Mouse (Mus musculus) liver, embryonic 11.5 days (tissue): ENCODE data around the gene Sdhaf4. TPM values are rescaled to one million over a fixed set of nuclear protein-coding genes. Genes with fewer than 3 reads are reported as not detected.

Experiments used
- ATAC-seq: fragments of 200-750 bp; cut with Nextera tagmentation; replicated peaks from 2 replicates; pipeline ENCODE4 v1.8.0; 2017; ENCODE audit warnings: moderate number of reproducible peaks, mild to moderate bottlenecking, moderate TSS enrichment, moderate library complexity; ENCODE audit not compliant: low FRiP score
- DNase-seq: peaks from one replicate; pipeline ENCODE4 v3.0.0-alpha.2; 2017; ENCODE audit warnings: low spot score
- H3K27ac ChIP-seq: fragments of 300-500 bp; sonication (generic); 2 replicates; pipeline ENCODE4 v1.5.1; 2014; ENCODE audit warnings: mild to moderate bottlenecking, low read depth, low read length, control low read depth
- H3K27me3 ChIP-seq: fragments of 300-500 bp; sonication (generic); replicated peaks from 2 replicates; pipeline ENCODE4 v1.6.1; 2014; ENCODE audit warnings: low read length, mixed read lengths; ENCODE audit not compliant: control insufficient read depth, insufficient read depth
- H3K36me3 ChIP-seq: fragments of 300-500 bp; sonication (generic); 2 replicates; pipeline ENCODE4 v1.6.1; 2014; ENCODE audit warnings: mild to moderate bottlenecking, low read length, moderate library complexity, mixed read lengths; ENCODE audit not compliant: control insufficient read depth, insufficient read depth
- H3K4me1 ChIP-seq: fragments of 300-500 bp; sonication (generic); replicated peaks from 2 replicates; pipeline ENCODE4 v1.6.1; 2014; ENCODE audit warnings: low read length, mixed read lengths; ENCODE audit not compliant: control insufficient read depth, insufficient read depth
- H3K4me2 ChIP-seq: fragments of 300-500 bp; sonication (generic); 2 replicates; pipeline ENCODE4 v1.6.1; 2014; ENCODE audit warnings: mild to moderate bottlenecking, control low read depth, moderate library complexity
- H3K4me3 ChIP-seq: fragments of 300-500 bp; sonication (generic); 2 replicates; pipeline ENCODE4 v1.5.1; 2014; ENCODE audit warnings: low read depth, low read length, control low read depth
- H3K9ac ChIP-seq: fragments of 300-500 bp; sonication (generic); 2 replicates; pipeline ENCODE4 v1.6.1; 2014; ENCODE audit warnings: low read depth, low read length, control low read depth
- H3K9me3 ChIP-seq: fragments of 300-500 bp; sonication (generic); 2 replicates; pipeline ENCODE4 v1.6.1; 2016; ENCODE audit warnings: low read length, inconsistent platforms, mixed read lengths; ENCODE audit not compliant: control insufficient read depth
- WGBS: fragments of 180-500 bp; shearing (Covaris S2); extraction: QIAGEN DNeasy Blood & Tissue Kit; methylation state at CpG from one replicate; pipeline ENCODE4 v1.1.7; 2014; 5-methylcytosine and 5-hydroxymethylcytosine counted together
- polyA plus RNA-seq: library from polyadenylated mRNA; unstranded; fragments of >200 nt; fragmentation: Nextera tagmentation; extraction: Ambion mirVana; gene quantifications from 2 replicates; pipeline ENCODE4 v1.2.1, GENCODE M21; 2014

The Sdhaf4 gene
- polyA plus RNA-seq, 1 experiment from 2014 or later = 68.8 TPM

GRCm38 (mm10) chr1:23966226-23966625 lies 39.2 kb downstream of the Sdhaf4 start:
- Histone ChIP-seq H3K4me2 (no peak overlapping the region), H3K4me3 (no peak overlapping the region), H3K36me3 (no peaks in the 10 kb centered on the region), H3K27me3 (no peaks in the 10 kb centered on the region), H3K4me1 (no peaks in the 10 kb centered on the region), H3K9me3 (no peaks in the 10 kb centered on the region), H3K9ac (no peak overlapping the region), H3K27ac (no peak overlapping the region)
- ATAC-seq (peak; percentile 36; the same call in 1 of the 2 replicates), DNase-seq (no peak)
- WGBS = 50% methylated on average over 1 of the region's 1 CpGs

GRCm38 (mm10) chr1:23959415-23959732 lies 46.1 kb downstream of the Sdhaf4 start:
- Histone ChIP-seq H3K4me2 (peak overlapping the region; percentile 53), H3K9me3 (no peaks in the 10 kb centered on the region), H3K27me3 (no peaks in the 10 kb centered on the region), H3K4me3 (peak overlapping the region; percentile 24; the same call in 1 of the 2 replicates), H3K4me1 (no peaks in the 10 kb centered on the region), H3K36me3 (no peaks in the 10 kb centered on the region), H3K27ac (no peak overlapping the region), H3K9ac (no peak overlapping the region)
- WGBS = 21% methylated on average over 6 of the region's 6 CpGs
- ATAC-seq (no peak; the same call in 1 of the 2 replicates), DNase-seq (no peak)

- no peaks in the 10 kb centered on the region for H3K27me3 ChIP-seq
- 13% methylated on average over 13 of the region's 13 CpGs for WGBS
- H3K9ac ChIP-seq = no peak overlapping the region
- no peaks in the 10 kb centered on the region for H3K4me1 ChIP-seq
- H3K4me3 ChIP-seq = peak overlapping the region; percentile 24; the same call in 1 of the 2 replicates
- H3K36me3 ChIP-seq = no peaks in the 10 kb centered on the region
- DNase-seq (peak; percentile 38), ATAC-seq (0 out of 2 replicates have a peak, but pooled peaks have one; percentile 43)
- no peaks in the 10 kb centered on the region for H3K9me3 ChIP-seq
- H3K27ac ChIP-seq = no peak overlapping the region
- H3K4me2 ChIP-seq = peak overlapping the region; percentile 53
Measured at GRCm38 (mm10) chr1:23958668-23959414, 46.6 kb downstream of the Sdhaf4 start.

DNA sequence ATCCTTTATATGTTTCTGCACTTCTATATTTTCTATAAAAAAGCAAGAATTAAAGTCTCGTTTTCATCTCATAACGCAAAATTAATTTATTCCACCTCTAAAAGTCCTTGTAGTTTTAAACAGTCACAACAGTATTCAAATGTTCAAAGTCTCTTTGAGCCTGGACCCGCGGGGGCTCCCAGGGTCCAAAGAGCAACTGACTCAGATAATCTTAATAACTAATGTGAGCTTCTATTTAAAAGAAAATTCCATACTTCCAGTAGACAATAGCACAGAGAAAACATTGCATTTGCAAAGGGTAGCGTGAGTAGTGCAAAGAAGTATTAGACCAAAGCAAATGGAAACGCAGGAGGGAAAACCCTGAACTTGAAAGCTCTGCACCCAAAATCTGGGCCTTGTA lies 47.4 kb downstream of the Sdhaf4 start:
- no peak overlapping the region for H3K4me3 ChIP-seq
- WGBS = 86% methylated on average over 6 of the region's 6 CpGs

GRCm38 (mm10) chr1:23955539-23955938 lies 49.9 kb downstream of the Sdhaf4 start:
- Histone ChIP-seq H3K27me3 (no peaks in the 10 kb centered on the region), H3K9me3 (no peaks in the 10 kb centered on the region), H3K27ac (no peak overlapping the region), H3K4me1 (no peaks in the 10 kb centered on the region), H3K4me3 (no peak overlapping the region), H3K36me3 (no peaks in the 10 kb centered on the region), H3K4me2 (no peak overlapping the region), H3K9ac (no peak overlapping the region)
- DNase-seq (no peak), ATAC-seq (no peak)
- WGBS = 83% methylated on average over 4 of the region's 4 CpGs

More for the DNA sequence above, 47.4 kb downstream of the Sdhaf4 start:
- Histone ChIP-seq H3K36me3 (no peaks in the 10 kb centered on the region), H3K9me3 (no peaks in the 10 kb centered on the region), H3K4me2 (no peak overlapping the region), H3K9ac (no peak overlapping the region), H3K4me1 (no peaks in the 10 kb centered on the region), H3K27me3 (no peaks in the 10 kb centered on the region), H3K27ac (no peak overlapping the region)
- ATAC-seq (no peak), DNase-seq (no peak)

- no peak overlapping the region for H3K4me2 ChIP-seq
- H3K27ac ChIP-seq = no peak overlapping the region
- ATAC-seq (no peak), DNase-seq (no peak)
- no peaks in the 10 kb centered on the region for H3K36me3 ChIP-seq
- no peaks in the 10 kb centered on the region for H3K27me3 ChIP-seq
- H3K9ac ChIP-seq = no peak overlapping the region
- WGBS = 81% methylated on average over 13 of the region's 13 CpGs
- H3K4me1 ChIP-seq = no peaks in the 10 kb centered on the region
- H3K9me3 ChIP-seq = no peaks in the 10 kb centered on the region
- H3K4me3 ChIP-seq = no peak overlapping the region
Measured at GRCm38 (mm10) chr1:23953921-23954320, 51.5 kb downstream of the Sdhaf4 start.

GRCm38 (mm10) chr1:23948778-23949699 lies 56.4 kb downstream of the Sdhaf4 start:
- Histone ChIP-seq H3K36me3 (no peaks in the 10 kb centered on the region), H3K4me1 (no peaks in the 10 kb centered on the region), H3K9me3 (no peaks in the 10 kb centered on the region), H3K4me3 (no peak overlapping the region), H3K9ac (no peak overlapping the region), H3K27ac (no peak overlapping the region), H3K27me3 (no peaks in the 10 kb centered on the region), H3K4me2 (no peak overlapping the region)
- no peak for ATAC-seq
- WGBS = 84% methylated on average over 15 of the region's 15 CpGs
- no peak for DNase-seq

DNA sequence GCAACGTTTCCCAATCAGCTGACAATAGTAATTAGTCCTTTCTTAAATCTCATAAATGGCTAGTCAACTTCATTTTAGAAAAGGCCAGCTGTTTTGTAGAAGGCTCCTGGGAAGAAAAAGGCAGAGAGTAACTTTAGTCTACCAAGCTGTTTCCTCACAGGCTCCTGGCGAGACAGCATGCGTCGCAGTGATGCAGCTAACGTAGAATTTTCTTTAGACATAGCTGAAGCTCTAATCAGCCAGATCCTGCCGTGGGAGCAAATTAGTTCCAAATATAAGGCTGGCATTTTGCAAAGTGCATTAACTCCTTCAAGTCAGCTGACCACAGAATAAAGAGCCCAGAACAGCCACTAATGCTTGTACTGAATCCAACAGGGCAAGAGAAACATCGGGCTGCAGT lies 57.2 kb downstream of the Sdhaf4 start:
- Histone ChIP-seq H3K4me1 (no peaks in the 10 kb centered on the region), H3K36me3 (no peaks in the 10 kb centered on the region), H3K4me2 (no peak overlapping the region), H3K9me3 (no peaks in the 10 kb centered on the region), H3K27ac (no peak overlapping the region), H3K9ac (no peak overlapping the region), H3K27me3 (no peaks in the 10 kb centered on the region), H3K4me3 (no peak overlapping the region)
- ATAC-seq (no peak), DNase-seq (no peak)
- 77% methylated on average over 7 of the region's 7 CpGs for WGBS
